Mouse (Mus musculus) stomach, embryonic 14.5 days (tissue): ENCODE results near the gene Chl1. TPM values are rescaled to one million over a fixed set of nuclear protein-coding genes. Genes with fewer than 3 reads are reported as not detected.

ENCODE experiments used
- ATAC-seq: fragments of 200-750 bp; cut with Nextera tagmentation; 2 replicates; pipeline ENCODE4 v1.8.0; 2017; ENCODE audit warnings: low read depth, moderate TSS enrichment; ENCODE audit not compliant: insufficient number of reproducible peaks, insufficient read depth, low FRiP score
- H3K27ac ChIP-seq: fragments of 300-500 bp; sonication (generic); 2 replicates; pipeline ENCODE4 v1.5.1; 2014; ENCODE audit warnings: mild to moderate bottlenecking, low read length, moderate library complexity, mixed read lengths
- H3K27me3 ChIP-seq: fragments of 300-500 bp; sonication (generic); 2 replicates; pipeline ENCODE4 v1.6.1; 2014; ENCODE audit warnings: low read length, control low read depth, mixed read lengths; ENCODE audit not compliant: control insufficient read depth, insufficient read depth
- H3K36me3 ChIP-seq: fragments of 300-500 bp; sonication (generic); 2 replicates; pipeline ENCODE4 v1.6.1; 2014; ENCODE audit warnings: mild to moderate bottlenecking, control low read depth, low read length, moderate library complexity, mixed read lengths; ENCODE audit not compliant: control insufficient read depth, insufficient read depth
- H3K4me1 ChIP-seq: fragments of 300-500 bp; sonication (generic); 2 replicates; pipeline ENCODE4 v1.6.1; 2014; ENCODE audit warnings: low read length, control low read depth, mixed read lengths; ENCODE audit not compliant: control insufficient read depth, insufficient read depth
- H3K4me2 ChIP-seq: fragments of 300-500 bp; sonication (generic); replicated peaks from 2 replicates; pipeline ENCODE4 v1.6.1; 2014; ENCODE audit warnings: low read depth, low read length, control low read depth
- H3K4me3 ChIP-seq: fragments of 300-500 bp; sonication (generic); 2 replicates; pipeline ENCODE4 v1.5.1; 2014; ENCODE audit warnings: low read depth, low read length, control low read depth
- H3K9ac ChIP-seq: fragments of 300-500 bp; sonication (generic); replicated peaks from 2 replicates; pipeline ENCODE4 v1.6.1; 2014; ENCODE audit warnings: low read depth, mild to moderate bottlenecking, control low read depth, low read length, moderate library complexity, mixed read lengths
- H3K9me3 ChIP-seq: fragments of 300-500 bp; sonication (generic); 2 replicates; pipeline ENCODE4 v1.6.1; 2016; ENCODE audit warnings: low read depth, low read length, control low read depth; ENCODE audit not compliant: control insufficient read depth
- WGBS: fragments of 180-500 bp; shearing (Covaris S2); extraction: QIAGEN DNeasy Blood & Tissue Kit; methylation state at CpG from one replicate; pipeline ENCODE4 v1.1.7; 2014; 5-methylcytosine and 5-hydroxymethylcytosine counted together
- polyA plus RNA-seq: library from polyadenylated mRNA; unstranded; fragments of >200 nt; fragmentation: Nextera tagmentation; extraction: Ambion mirVana; gene quantifications from 2 replicates; pipeline ENCODE4 v1.2.1, GENCODE M21; 2014

Chl1 gene
- polyA plus RNA-seq, 1 experiment from 2014 or later: 9.3 TPM

DNA sequence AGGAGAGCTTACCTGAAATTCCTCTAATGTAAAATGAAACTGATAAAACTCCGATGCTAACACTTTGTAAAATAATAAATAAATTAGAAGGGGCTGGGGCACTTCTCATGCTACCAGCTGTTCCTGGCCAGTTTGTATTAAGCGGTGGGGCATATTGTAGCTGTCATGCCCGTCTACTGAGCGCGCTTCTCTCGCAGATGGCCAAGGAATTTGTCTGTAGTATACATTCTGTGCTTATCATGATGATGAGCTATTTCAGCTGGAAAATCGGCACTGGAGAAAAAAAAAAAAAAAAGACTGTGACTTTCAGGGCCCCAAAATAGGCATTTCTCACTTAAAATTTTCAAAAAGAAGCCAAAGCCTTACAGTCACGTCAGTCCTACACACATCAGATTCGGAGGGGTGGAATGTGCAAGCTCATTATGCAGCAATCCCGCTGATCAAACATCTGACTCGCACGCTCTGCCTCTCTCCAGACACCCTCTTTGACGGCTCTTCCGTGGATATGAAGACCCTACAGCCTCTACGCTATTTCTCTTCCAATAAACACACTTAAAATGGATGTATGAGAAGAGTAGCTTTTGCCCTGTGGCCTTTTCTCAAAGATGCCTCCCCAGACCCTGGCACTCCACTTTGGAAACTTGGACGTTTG is 238.9 kb downstream of the Chl1 start:
- H3K4me3 ChIP-seq: no peak overlapping the region
- no peak for ATAC-seq
- H3K9ac ChIP-seq: no peak overlapping the region
- no peaks in the 10 kb centered on the region for H3K9me3 ChIP-seq
- 42% methylated on average over 16 of the region's 16 CpGs for WGBS
- no peaks in the 10 kb centered on the region for H3K36me3 ChIP-seq
- H3K4me2 ChIP-seq: no peak overlapping the region
- H3K27ac ChIP-seq: no peak overlapping the region
- no peaks in the 10 kb centered on the region for H3K4me1 ChIP-seq
- no peaks in the 10 kb centered on the region for H3K27me3 ChIP-seq

GRCm38 (mm10) chr6:103753891-103754290 is 243.5 kb downstream of the Chl1 start:
- Histone ChIP-seq H3K4me1 (no peaks in the 10 kb centered on the region), H3K27me3 (no peaks in the 10 kb centered on the region), H3K9ac (no peak overlapping the region), H3K27ac (no peak overlapping the region), H3K36me3 (no peaks in the 10 kb centered on the region), H3K9me3 (no peaks in the 10 kb centered on the region), H3K4me3 (no peak overlapping the region), H3K4me2 (no peak overlapping the region)
- no peak for ATAC-seq
- 69% methylated on average over 4 of the region's 4 CpGs for WGBS

DNA sequence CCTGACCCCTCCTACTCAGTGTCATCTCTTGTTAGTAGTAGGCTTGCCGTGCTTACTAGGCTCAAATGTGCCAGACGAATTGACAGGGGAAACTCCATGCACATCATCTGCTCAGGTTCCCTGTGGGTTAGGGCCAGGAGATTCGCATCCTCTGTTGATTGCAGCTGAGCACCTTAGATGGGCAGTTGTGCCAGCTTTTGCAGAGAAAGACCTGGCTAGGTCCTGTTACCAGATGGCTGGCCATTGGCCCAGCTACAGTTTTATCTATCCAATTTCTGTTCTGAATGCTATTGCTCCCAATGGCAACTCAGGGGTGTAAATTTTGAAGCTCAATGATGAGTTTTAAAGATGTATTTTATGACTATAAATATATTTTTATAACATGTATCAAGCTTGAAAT is 256.4 kb downstream of the Chl1 start:
- no peak overlapping the region for H3K4me3 ChIP-seq
- no peaks in the 10 kb centered on the region for H3K36me3 ChIP-seq
- no peaks in the 10 kb centered on the region; the same call in 1 of the 2 replicates for H3K9me3 ChIP-seq
- no peak for ATAC-seq
- no peak overlapping the region for H3K9ac ChIP-seq
- H3K27me3 ChIP-seq: no peaks in the 10 kb centered on the region
- 81% methylated on average over 3 of the region's 3 CpGs for WGBS
- no peak overlapping the region for H3K4me2 ChIP-seq
- H3K27ac ChIP-seq: no peak overlapping the region
- H3K4me1 ChIP-seq: no peaks in the 10 kb centered on the region

- ATAC-seq: no peak
- H3K4me1 ChIP-seq: no peaks in the 10 kb centered on the region
- no peaks in the 10 kb centered on the region for H3K36me3 ChIP-seq
- no peaks in the 10 kb centered on the region for H3K27me3 ChIP-seq
- no peak overlapping the region for H3K9ac ChIP-seq
- no peak overlapping the region for H3K4me3 ChIP-seq
- H3K9me3 ChIP-seq: no peaks in the 10 kb centered on the region
- no peak overlapping the region for H3K4me2 ChIP-seq
- H3K27ac ChIP-seq: no peak overlapping the region
- 71% methylated on average over 5 of the region's 5 CpGs for WGBS
Measured at GRCm38 (mm10) chr6:103781058-103781457, 270.7 kb downstream of the Chl1 start.

GRCm38 (mm10) chr6:103791077-103791632 is 280.8 kb downstream of the Chl1 start:
- Histone ChIP-seq H3K4me1 (no peaks in the 10 kb centered on the region), H3K27ac (no peak overlapping the region), H3K9ac (no peak overlapping the region), H3K4me3 (no peak overlapping the region), H3K27me3 (no peaks in the 10 kb centered on the region), H3K36me3 (no peaks in the 10 kb centered on the region), H3K4me2 (no peak overlapping the region), H3K9me3 (no peaks in the 10 kb centered on the region)
- 40% methylated on average over 2 of the region's 2 CpGs for WGBS
- ATAC-seq: no peak

- no peaks in the 10 kb centered on the region for H3K9me3 ChIP-seq
- H3K27me3 ChIP-seq: 0 out of 2 replicates have a peak, but pooled peaks cover 2% of the 10 kb centered on the region
- no peak overlapping the region for H3K4me2 ChIP-seq
- ATAC-seq: no peak
- no peak overlapping the region for H3K4me3 ChIP-seq
- no peak overlapping the region for H3K27ac ChIP-seq
- no peaks in the 10 kb centered on the region for H3K36me3 ChIP-seq
- 77% methylated on average over 1 of the region's 1 CpGs for WGBS
- no peak overlapping the region for H3K9ac ChIP-seq
- no peaks in the 10 kb centered on the region for H3K4me1 ChIP-seq
Measured at GRCm38 (mm10) chr6:103795241-103795640, 284.9 kb downstream of the Chl1 start.
